Comparison of ENCODE assay signal across 25 mouse cellular contexts in genomic region chr10:95623518-95623905, GRCm38 (mm10). TPM values are rescaled to one million over a fixed set of nuclear protein-coding genes. Genes with fewer than 3 reads are reported as not detected.
A peak's percentile ranks its signal among the peaks of the same experiment; 100 is the strongest.
DNase-seq lines count a peak whose midpoint lies in the region; ATAC-seq and TF ChIP-seq lines count a peak whose summit lies in the region.
"Had no signal": no experiment of that assay in that cellular context is flagged by ENCODE, and none has a peak within 500 bp of the region (broad histone marks: within the 10 kb centered on the region; RNA-seq: fewer than 3 reads in every experiment).

No protein-coding gene starts in this region.

- no peak for DNase-seq in heart, postnatal 25 days (ENCODE audit: low spot score)
- no peak for DNase-seq in kidney, postnatal 0 days (ENCODE audit: low spot score)
- no peak for DNase-seq in kidney, adult 8-10 months
- no peak for DNase-seq in intestine, embryonic 14.5 days (ENCODE audit: low spot score)
- DNase-seq in T-cell, adult 2 months (ENCODE audit: low spot score), result no peak
- DNase-seq: cerebellum, adult 18-20 months; right cerebral cortex, postnatal 4 days had no signal

- H3K9ac ChIP-seq in heart, embryonic 15.5 days, result no peak overlapping the region
- H3K9ac ChIP-seq in kidney, postnatal 0 days (ENCODE audit: low read depth, low read length), result no peak overlapping the region
- H3K9ac ChIP-seq in intestine, embryonic 14.5 days (ENCODE audit: low read length), result no peak overlapping the region
- H3K9ac ChIP-seq in liver, embryonic 16.5 days (ENCODE audit: low read depth, low read length), result no peak overlapping the region
- H3K9ac ChIP-seq in forebrain, embryonic 15.5 days (replicated peaks), result no peak overlapping the region
- H3K9ac ChIP-seq: lung, embryonic 15.5 days; midbrain, embryonic 13.5 days had no signal

- WGBS in heart, embryonic 15.5 days, result 72% methylated on average over 4 of the region's 4 CpGs
- whole genome bisulfite sequencing in kidney, postnatal 0 days, result 55% methylated on average over 4 of the region's 4 CpGs
- 63% methylated on average over 4 of the region's 4 CpGs for WGBS in intestine, embryonic 14.5 days
- 43% methylated on average over 4 of the region's 4 CpGs for WGBS in liver, embryonic 16.5 days (ENCODE audit: insufficient replicate concordance)
- WGBS in forebrain, embryonic 15.5 days, result 60% methylated on average over 4 of the region's 4 CpGs

- no peaks in the 10 kb centered on the region for H3K27me3 ChIP-seq in heart, embryonic 15.5 days
- H3K27me3 ChIP-seq in kidney, postnatal 0 days (ENCODE audit: insufficient read depth, low read length), result no peaks in the 10 kb centered on the region
- no peaks in the 10 kb centered on the region for H3K27me3 ChIP-seq in intestine, embryonic 14.5 days (replicated peaks; ENCODE audit: control insufficient read depth, insufficient read depth, low read length)
- no peaks in the 10 kb centered on the region for H3K27me3 ChIP-seq in liver, embryonic 16.5 days (ENCODE audit: control insufficient read depth, insufficient read depth, low read depth, low read length)
- H3K27me3 ChIP-seq in forebrain, embryonic 15.5 days, result no peaks in the 10 kb centered on the region
- H3K27me3 ChIP-seq: lung, embryonic 15.5 days; midbrain, embryonic 13.5 days had no signal

- intact Hi-C loops in heart, postnatal 25 days (cut with DNase I), result loop anchor here (5.0 kb wide), 1 partner anchor 41 kb away; no protein-coding TSS in a partner anchor

- TF ChIP-seq CTCF in kidney, postnatal 0 days (IDR thresholded peaks at IDR 0.05; ENCODE audit: low read depth), result no peak

- H3K27ac ChIP-seq in heart, embryonic 15.5 days, result peak overlapping the region; percentile 9; the same call in 1 of the 2 replicates
- H3K27ac ChIP-seq in kidney, postnatal 0 days, result no peak overlapping the region; the same call in 1 of the 2 replicates
- H3K27ac ChIP-seq in intestine, embryonic 14.5 days (ENCODE audit: low read depth), result no peak overlapping the region
- H3K27ac ChIP-seq in liver, embryonic 16.5 days (ENCODE audit: low read length), result peak overlapping the region; percentile 60
- H3K27ac ChIP-seq in forebrain, embryonic 15.5 days (replicated peaks), result no peak overlapping the region
- H3K27ac ChIP-seq: lung, embryonic 15.5 days; macrophage; midbrain, embryonic 13.5 days had no signal

- H3K9me3 ChIP-seq in heart, embryonic 15.5 days (replicated peaks), result no peaks in the 10 kb centered on the region
- no peaks in the 10 kb centered on the region for H3K9me3 ChIP-seq in kidney, postnatal 0 days (replicated peaks; ENCODE audit: low read length)
- no peaks in the 10 kb centered on the region for H3K9me3 ChIP-seq in intestine, embryonic 14.5 days (ENCODE audit: control insufficient read depth, low read length)
- H3K9me3 ChIP-seq in liver, embryonic 16.5 days (replicated peaks; ENCODE audit: control insufficient read depth, low read length), result no peaks in the 10 kb centered on the region
- no peaks in the 10 kb centered on the region for H3K9me3 ChIP-seq in forebrain, embryonic 15.5 days
- H3K9me3 ChIP-seq: embryonic facial prominence, embryonic 10.5 days; lung, embryonic 15.5 days; midbrain, embryonic 13.5 days had no signal

- no peak overlapping the region for H3K4me3 ChIP-seq in heart, embryonic 15.5 days
- H3K4me3 ChIP-seq in kidney, postnatal 0 days (replicated peaks; ENCODE audit: low read depth, low read length), result no peak overlapping the region
- H3K4me3 ChIP-seq in intestine, embryonic 14.5 days (ENCODE audit: low read depth, low read length), result no peak overlapping the region
- no peak overlapping the region for H3K4me3 ChIP-seq in liver, embryonic 16.5 days (ENCODE audit: low read depth, low read length)
- H3K4me3 ChIP-seq in forebrain, embryonic 15.5 days, result no peak overlapping the region
- H3K4me3 ChIP-seq: embryonic facial prominence, embryonic 10.5 days; lung, embryonic 15.5 days; midbrain, embryonic 13.5 days; myocyte had no signal

- H3K4me1 ChIP-seq in heart, embryonic 15.5 days (replicated peaks), result peaks cover 15% of the 10 kb centered on the region
- no peaks in the 10 kb centered on the region for H3K4me1 ChIP-seq in kidney, postnatal 0 days (replicated peaks; ENCODE audit: insufficient read depth, low read length)
- 0 out of 2 replicates have a peak, but pooled peaks cover 5% of the 10 kb centered on the region for H3K4me1 ChIP-seq in intestine, embryonic 14.5 days (replicated peaks; ENCODE audit: control insufficient read depth, insufficient read depth, low read length)
- H3K4me1 ChIP-seq in liver, embryonic 16.5 days (ENCODE audit: control insufficient read depth, low read depth, low read length), result peaks cover 3% of the 10 kb centered on the region
- peaks cover 20% of the 10 kb centered on the region for H3K4me1 ChIP-seq in forebrain, embryonic 15.5 days

- H3K4me2 ChIP-seq in heart, embryonic 15.5 days, result no peak overlapping the region
- no peak overlapping the region for H3K4me2 ChIP-seq in kidney, postnatal 0 days (ENCODE audit: low read length)
- no peak overlapping the region for H3K4me2 ChIP-seq in intestine, embryonic 14.5 days (ENCODE audit: low read length)
- H3K4me2 ChIP-seq in liver, embryonic 16.5 days (ENCODE audit: low read depth, low read length), result no peak overlapping the region
- H3K4me2 ChIP-seq in forebrain, embryonic 15.5 days (replicated peaks), result no peak overlapping the region
- H3K4me2 ChIP-seq: lung, embryonic 15.5 days; midbrain, embryonic 13.5 days had no signal

- no peak for ATAC-seq in heart, embryonic 15.5 days (replicated peaks; ENCODE audit: insufficient number of reproducible peaks, insufficient read depth, low FRiP score, low read depth)
- ATAC-seq in kidney, postnatal 0 days (replicated peaks; ENCODE audit: low FRiP score, low read depth), result peak; percentile 10; the same call in 1 of the 2 replicates
- ATAC-seq in intestine, embryonic 14.5 days (replicated peaks; ENCODE audit: low FRiP score, low TSS enrichment, low read depth), result 0 out of 2 replicates have a peak, but pooled peaks have one; percentile 24
- ATAC-seq in liver, embryonic 16.5 days (ENCODE audit: low read depth), result peak; percentile 62
- ATAC-seq in forebrain, embryonic 15.5 days (replicated peaks), result no peak
- ATAC-seq: forebrain, embryonic 16.5 days; inflammation-experienced regulatory T-cells, adult 6 months; midbrain, embryonic 13.5 days had no signal

- H3K36me3 ChIP-seq in heart, embryonic 15.5 days, result no peaks in the 10 kb centered on the region
- no peaks in the 10 kb centered on the region for H3K36me3 ChIP-seq in kidney, postnatal 0 days (ENCODE audit: insufficient read depth, low read length)
- H3K36me3 ChIP-seq in intestine, embryonic 14.5 days (ENCODE audit: control insufficient read depth, insufficient read depth, low read length), result no peaks in the 10 kb centered on the region
- H3K36me3 ChIP-seq in liver, embryonic 16.5 days (ENCODE audit: control insufficient read depth, insufficient read depth), result no peaks in the 10 kb centered on the region
- H3K36me3 ChIP-seq in forebrain, embryonic 15.5 days, result no peaks in the 10 kb centered on the region
- H3K36me3 ChIP-seq: embryonic facial prominence, embryonic 10.5 days; lung, embryonic 15.5 days; midbrain, embryonic 13.5 days had no signal

RNA-seq across cellular contexts. Expression of gene Anapc15-ps, which starts 49.7 kb away (rescaled TPM):
- not detected in 2 replicates for polyA plus RNA-seq in heart, embryonic 15.5 days (2015; fragmentation: Nextera tagmentation; extraction: Ambion mirVana)
- total RNA-seq in heart, postnatal 25 days (2021), result not detected
- polyA plus RNA-seq in kidney, postnatal 0 days (2015; fragmentation: Nextera tagmentation; extraction: Ambion mirVana), result not detected in 2 replicates
- not detected in 2 replicates for polyA plus RNA-seq in intestine, embryonic 14.5 days (2014; fragmentation: Nextera tagmentation; extraction: Ambion mirVana)
- not detected in 2 replicates for polyA plus RNA-seq in liver, embryonic 16.5 days (2015; fragmentation: Nextera tagmentation; extraction: Ambion mirVana)
- not detected in 2 replicates for polyA plus RNA-seq in forebrain, embryonic 15.5 days (2015; fragmentation: Nextera tagmentation; extraction: Ambion mirVana)
- total RNA-seq: adrenal gland, postnatal 10 days; gastrocnemius, adult 18-20 months; heart, postnatal 4 days; layer of hippocampus, adult 8-10 months; left cerebral cortex, adult 18-20 months; neutrophil, adult 5-6 weeks had no signal
- polyA plus RNA-seq: embryonic facial prominence, embryonic 10.5 days; forebrain, embryonic 16.5 days; gonadal fat pad, adult 2 months; inflammation-experienced regulatory T-cells, adult 6 months; limb, embryonic 11.5 days; midbrain, embryonic 13.5 days had no signal

RNA-seq across cellular contexts. Expression of gene Nudt4, which starts 59.6 kb away (rescaled TPM):
- polyA plus RNA-seq in heart, embryonic 15.5 days (2015; fragmentation: Nextera tagmentation; extraction: Ambion mirVana), result 68.7 and 71.6 TPM in 2 replicates
- 100 to 1,000 TPM; 263 to 282 TPM for total RNA-seq in heart, postnatal 25 days (2021)
- polyA plus RNA-seq in kidney, postnatal 0 days (2015; fragmentation: Nextera tagmentation; extraction: Ambion mirVana), result 215 and 232 TPM in 2 replicates
- 71.3 and 72.7 TPM in 2 replicates for polyA plus RNA-seq in intestine, embryonic 14.5 days (2014; fragmentation: Nextera tagmentation; extraction: Ambion mirVana)
- polyA plus RNA-seq in liver, embryonic 16.5 days (2015; fragmentation: Nextera tagmentation; extraction: Ambion mirVana), result 76.2 and 79.2 TPM in 2 replicates
- 74.7 and 79.2 TPM in 2 replicates for polyA plus RNA-seq in forebrain, embryonic 15.5 days (2015; fragmentation: Nextera tagmentation; extraction: Ambion mirVana)

Comparison
In these comparisons a context has a peak if more than half of its experiments do, and no peak if none do; other contexts are left out.
1. ATAC-seq: peak in kidney, postnatal 0 days (single experiment), intestine, embryonic 14.5 days (single experiment) and liver, embryonic 16.5 days (single experiment); none in heart, embryonic 15.5 days (single experiment) and forebrain, embryonic 15.5 days (single experiment).
2. H3K27ac ChIP-seq: peak in heart, embryonic 15.5 days (single experiment) and liver, embryonic 16.5 days (single experiment); none in kidney, postnatal 0 days (single experiment), intestine, embryonic 14.5 days (single experiment) and forebrain, embryonic 15.5 days (single experiment).